28 mouse cellular contexts compared by ENCODE assay signal in genomic region chr10:77391072-77391471, GRCm38 (mm10). TPM values are rescaled to one million over a fixed set of nuclear protein-coding genes. Genes with fewer than 3 reads are reported as not detected.
DNase-seq lines count a peak whose midpoint lies in the region; ATAC-seq and TF ChIP-seq lines count a peak whose summit lies in the region.
"Had no signal": no experiment of that assay in that cellular context is flagged by ENCODE, and none has a peak within 500 bp of the region (broad histone marks: within the 10 kb centered on the region; RNA-seq: fewer than 3 reads in every experiment).

No protein-coding gene starts in this region.

- 85% methylated on average over 6 of the region's 6 CpGs for WGBS in hindbrain, postnatal 0 days
- 92% methylated on average over 6 of the region's 6 CpGs for WGBS in hindbrain, embryonic 12.5 days
- WGBS in liver, adult 2 months = 55% methylated on average over 6 of the region's 6 CpGs
- 67% methylated on average over 6 of the region's 6 CpGs for WGBS in liver, postnatal 0 days (ENCODE audit: insufficient replicate concordance)

- H3K9me3 ChIP-seq in hindbrain, postnatal 0 days (ENCODE audit: low read length) = no peaks in the 10 kb centered on the region
- H3K9me3 ChIP-seq in hindbrain, embryonic 12.5 days (replicated peaks) = no peaks in the 10 kb centered on the region
- no peaks in the 10 kb centered on the region for H3K9me3 ChIP-seq in liver, postnatal 0 days (ENCODE audit: low read length)
- H3K9me3 ChIP-seq: embryonic facial prominence, embryonic 12.5 days; embryonic facial prominence, embryonic 15.5 days; G1E; heart, embryonic 10.5 days; heart, embryonic 13.5 days; hindbrain, embryonic 15.5 days had no signal

- no peak for TF ChIP-seq EP300 in liver, postnatal 0 days (IDR thresholded peaks at IDR 0.05; ENCODE audit: low read depth)

- TF ChIP-seq POLR2A in liver, adult 2 months (IDR thresholded peaks at IDR 0.05; ENCODE audit: extremely low read depth, insufficient read depth, low read length) = no peak

- H3K79me2 ChIP-seq in liver, adult 2 months (ENCODE audit: control insufficient read depth, insufficient read depth, low read length) = peaks cover 12% of the 10 kb centered on the region; the same call in 1 of the 2 replicates

- no peak overlapping the region for H3K9ac ChIP-seq in hindbrain, postnatal 0 days (replicated peaks; ENCODE audit: low read length)
- no peak overlapping the region for H3K9ac ChIP-seq in hindbrain, embryonic 12.5 days
- H3K9ac ChIP-seq in liver, adult 2 months (ENCODE audit: low read depth, low read length) = no peak overlapping the region
- no peak overlapping the region for H3K9ac ChIP-seq in liver, postnatal 0 days (replicated peaks)
- H3K9ac ChIP-seq: embryonic facial prominence, embryonic 12.5 days; embryonic facial prominence, embryonic 15.5 days; forebrain, postnatal 0 days; heart, embryonic 13.5 days; hindbrain, embryonic 15.5 days had no signal

- ATAC-seq in hindbrain, postnatal 0 days = no peak
- ATAC-seq in hindbrain, embryonic 12.5 days (ENCODE audit: low FRiP score) = no peak
- no peak for ATAC-seq in liver, postnatal 0 days
- ATAC-seq: forebrain, embryonic 14.5 days; forebrain, postnatal 0 days; Patski had no signal

- H3K4me3 ChIP-seq in hindbrain, postnatal 0 days (ENCODE audit: low read length) = no peak overlapping the region
- no peak overlapping the region for H3K4me3 ChIP-seq in hindbrain, embryonic 12.5 days
- H3K4me3 ChIP-seq in liver, adult 2 months (ENCODE audit: insufficient read depth, low read depth, low read length) = no peak overlapping the region
- H3K4me3 ChIP-seq in liver, postnatal 0 days (ENCODE audit: low read depth, low read length) = no peak overlapping the region
- H3K4me3 ChIP-seq: embryonic facial prominence, embryonic 12.5 days; embryonic facial prominence, embryonic 15.5 days; gastrocnemius, adult 2 months; heart, adult 2 months; heart, embryonic 10.5 days; heart, embryonic 13.5 days; hindbrain, embryonic 15.5 days had no signal

- DNase-seq in hindbrain, postnatal 0 days (ENCODE audit: low spot score) = no peak
- DNase-seq in liver, adult 2 months (ENCODE audit: extremely low read depth, low read depth, low spot score) = peak; percentile 30
- DNase-seq in liver, postnatal 0 days = no peak
- peak; percentile 43 for DNase-seq in lung, postnatal 25 days (ENCODE audit: low spot score)
- no peak for DNase-seq in lung, postnatal 10 days
- DNase-seq in kidney, postnatal 25 days = no peak
- DNase-seq: adrenal gland, postnatal 10 days; adrenal gland, postnatal 36 days; B cell, adult 2 months; cerebellum, adult 18-20 months; cerebellum, adult 9-10 months; cerebellum, postnatal 25 days; forebrain, postnatal 0 days; gastrocnemius, adult 2 months; gastrocnemius, postnatal 14 days; heart, adult 2 months; heart, postnatal 14 days; heart, postnatal 4 days had no signal

- no peaks in the 10 kb centered on the region for H3K36me3 ChIP-seq in hindbrain, postnatal 0 days (ENCODE audit: insufficient read depth, low read length)
- no peaks in the 10 kb centered on the region for H3K36me3 ChIP-seq in hindbrain, embryonic 12.5 days
- H3K36me3 ChIP-seq in liver, adult 2 months (ENCODE audit: control insufficient read depth, insufficient read depth, low read length) = no peaks in the 10 kb centered on the region
- H3K36me3 ChIP-seq in liver, postnatal 0 days (replicated peaks; ENCODE audit: insufficient read depth, low read length) = no peaks in the 10 kb centered on the region
- H3K36me3 ChIP-seq: embryonic facial prominence, embryonic 12.5 days; embryonic facial prominence, embryonic 15.5 days; G1E; heart, embryonic 10.5 days; heart, embryonic 13.5 days; hindbrain, embryonic 15.5 days had no signal

- TF ChIP-seq CTCF in hindbrain, postnatal 0 days (IDR thresholded peaks at IDR 0.05; ENCODE audit: low read depth) = no peak
- no peak for TF ChIP-seq CTCF in liver, adult 2 months (IDR thresholded peaks at IDR 0.05; ENCODE audit: low read depth, low read length)
- TF ChIP-seq CTCF in liver, postnatal 0 days (IDR thresholded peaks at IDR 0.05; ENCODE audit: low read depth) = no peak

- H3K4me2 ChIP-seq in hindbrain, postnatal 0 days (ENCODE audit: low read depth, low read length) = no peak overlapping the region
- H3K4me2 ChIP-seq in hindbrain, embryonic 12.5 days (replicated peaks) = no peak overlapping the region
- no peak overlapping the region for H3K4me2 ChIP-seq in liver, postnatal 0 days (ENCODE audit: low read depth, low read length)
- H3K4me2 ChIP-seq: embryonic facial prominence, embryonic 12.5 days; embryonic facial prominence, embryonic 15.5 days; heart, embryonic 13.5 days; hindbrain, embryonic 15.5 days had no signal

- no peaks in the 10 kb centered on the region for H3K27me3 ChIP-seq in hindbrain, postnatal 0 days (ENCODE audit: insufficient read depth, low read length)
- H3K27me3 ChIP-seq in hindbrain, embryonic 12.5 days = no peaks in the 10 kb centered on the region
- H3K27me3 ChIP-seq in liver, adult 2 months (ENCODE audit: control insufficient read depth, insufficient read depth, low read length) = no peaks in the 10 kb centered on the region
- H3K27me3 ChIP-seq in liver, postnatal 0 days (ENCODE audit: insufficient read depth, low read length) = no peaks in the 10 kb centered on the region
- H3K27me3 ChIP-seq: CH12.LX; embryonic facial prominence, embryonic 12.5 days; embryonic facial prominence, embryonic 15.5 days; heart, embryonic 13.5 days; hindbrain, embryonic 15.5 days; Patski had no signal

- H3K4me1 ChIP-seq in hindbrain, postnatal 0 days (ENCODE audit: insufficient read depth, low read length) = no peaks in the 10 kb centered on the region
- H3K4me1 ChIP-seq in hindbrain, embryonic 12.5 days = no peaks in the 10 kb centered on the region; the same call in 1 of the 2 replicates
- peaks cover 3% of the 10 kb centered on the region; the same call in 1 of the 2 replicates for H3K4me1 ChIP-seq in liver, adult 2 months (ENCODE audit: control insufficient read depth, insufficient read depth, low read length)
- H3K4me1 ChIP-seq in liver, postnatal 0 days (ENCODE audit: insufficient read depth) = no peaks in the 10 kb centered on the region
- H3K4me1 ChIP-seq: embryonic facial prominence, embryonic 12.5 days; embryonic facial prominence, embryonic 15.5 days had no signal

- 0 out of 2 replicates have a peak overlapping the region, but pooled peaks have one; percentile 1 for H3K27ac ChIP-seq in hindbrain, postnatal 0 days
- no peak overlapping the region for H3K27ac ChIP-seq in hindbrain, embryonic 12.5 days
- no peak overlapping the region for H3K27ac ChIP-seq in liver, adult 2 months (replicated peaks; ENCODE audit: insufficient read depth, low read depth, low read length)
- H3K27ac ChIP-seq in liver, postnatal 0 days (ENCODE audit: low read depth) = no peak overlapping the region
- H3K27ac ChIP-seq: embryonic facial prominence, embryonic 12.5 days; embryonic facial prominence, embryonic 15.5 days; gastrocnemius, adult 2 months; heart, adult 2 months; heart, embryonic 10.5 days; heart, embryonic 13.5 days; hindbrain, embryonic 15.5 days had no signal

RNA-seq across cellular contexts. Expression of gene Adarb1, which starts 27.0 kb away (rescaled TPM):
- 46.5 and 65.1 TPM in 2 replicates for total RNA-seq in hindbrain, postnatal 0 days (2014; rRNA removed)
- 18.6 and 21.1 TPM in 2 replicates for polyA plus RNA-seq in hindbrain, postnatal 0 days (2015; fragmentation: Nextera tagmentation; extraction: Ambion mirVana)
- polyA plus RNA-seq in hindbrain, embryonic 12.5 days (2016; fragmentation: Nextera tagmentation; extraction: Ambion mirVana) = 10.3 and 10.6 TPM in 2 replicates
- 10.4 and 12.2 TPM in 2 replicates for total RNA-seq in liver, adult 2 months (2014; rRNA removed)
- 4.6 TPM in 2 replicates for polyA plus RNA-seq in liver, adult 2 months (2012; rRNA removed)
- polyA plus RNA-seq in liver, postnatal 0 days (2015; fragmentation: Nextera tagmentation; extraction: Ambion mirVana) = 1.8 TPM in 2 replicates
- polyA plus RNA-seq: G1E had no signal

Comparison
In these comparisons a context has a peak if more than half of its experiments do, and no peak if none do; other contexts are left out.
1. DNase-seq: peak in liver, adult 2 months (single experiment) and lung, postnatal 25 days (single experiment); none in hindbrain, postnatal 0 days (single experiment), liver, postnatal 0 days (single experiment), lung, postnatal 10 days (single experiment) and kidney, postnatal 25 days (0 of 2).